Mouse (Mus musculus) thymus, postnatal 14 days (tissue): Measurements from ENCODE around the gene Ccdc120.

Experiments used
- DNase-seq: peaks from one replicate; pipeline ENCODE4 v3.0.0; 2021

The Ccdc120 gene

GRCm38 (mm10) chrX:7688321-7688720, 62.4 kb downstream of the Ccdc120 start:
- no peak for DNase-seq
